Mouse (Mus musculus) olfactory bulb, adult 2 months (tissue): Measurements from ENCODE around the gene Zc3h12d.

ENCODE experiments used
- CTCF ChIP-seq: fragments of 200-500 bp; IDR thresholded peaks from 2 replicates; pipeline ENCODE4 v1.5.1; 2012; ENCODE audit warnings: low read depth, mild to moderate bottlenecking, low read length, moderate library complexity; ENCODE audit not compliant: insufficient read depth
- POLR2A ChIP-seq: fragments of 200-500 bp; IDR thresholded peaks from 2 replicates; pipeline ENCODE4 v1.6.1; 2012; ENCODE audit warnings: mild to moderate bottlenecking, low read depth, low read length, moderate library complexity; ENCODE audit not compliant: insufficient read depth

DNA sequence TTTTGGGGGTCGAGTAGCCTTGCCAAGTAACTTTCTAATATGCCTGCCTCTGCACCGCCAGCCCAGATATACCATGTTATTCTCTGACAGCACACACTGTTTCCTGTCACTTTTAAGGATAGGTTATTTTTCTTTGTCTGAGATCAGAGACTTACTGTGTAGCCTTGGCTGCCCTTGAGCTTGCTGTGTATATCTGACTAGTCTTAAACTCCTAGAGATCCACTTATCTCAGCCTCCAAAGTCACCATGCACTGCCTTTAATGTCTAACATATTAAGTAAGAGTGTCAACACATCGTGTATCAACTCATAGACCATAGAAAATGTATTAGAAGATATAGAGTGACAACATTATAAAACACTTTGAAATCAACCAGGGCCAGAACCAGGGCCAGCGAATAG, 12.7 kb upstream of the Zc3h12d start:
- TF ChIP-seq CTCF (no peak), POLR2A (no peak)
